Mouse (Mus musculus) cortical plate, adult 2 months (tissue): ENCODE results near the gene Gm17359.

Experiments
- CTCF ChIP-seq: fragments of 200-500 bp; IDR thresholded peaks from 2 replicates; pipeline ENCODE4 v1.5.1; 2011; ENCODE audit warnings: mild to moderate bottlenecking, control low read depth, low read length; ENCODE audit not compliant: insufficient read depth; ENCODE audit errors: extremely low read depth
- POLR2A ChIP-seq: fragments of 200-500 bp; IDR thresholded peaks from 2 replicates; pipeline ENCODE4 v1.6.1; 2011; ENCODE audit warnings: mild to moderate bottlenecking, low read length, control low read depth; ENCODE audit not compliant: insufficient read depth; ENCODE audit errors: extremely low read depth

- TF ChIP-seq CTCF (no peak), POLR2A (no peak)
These were observed 6.7 kb downstream of the Gm17359 start for GRCm38 (mm10) chr3:79342961-79343735.
